Mouse (Mus musculus) right cerebral cortex, adult 18-20 months (tissue): ENCODE measurements at regions not wholly inside any gene's neighbourhood (a gene's known extent, or its start where the extent isn't known, plus 50 kb on each side); places are given as distances from the start of the nearest gene placed in this dataset.
A peak's percentile ranks its signal among the peaks of the same experiment; 100 is the strongest.

Source experiments
- DNase-seq: peaks from one replicate; pipeline ENCODE4 v3.0.0; 2022; ENCODE audit warnings: mixed read lengths

- DNase-seq, result no peak
Measured at GRCm38 (mm10) chr10:98725110-98725509, 189.1 kb upstream of the Atp2b1 start.

GRCm38 (mm10) chr10:98727130-98727529, 187.1 kb upstream of the Atp2b1 start:
- no peak for DNase-seq

GRCm38 (mm10) chr10:98728396-98729030, 185.7 kb upstream of the Atp2b1 start:
- no peak for DNase-seq

- no peak for DNase-seq
Measured at GRCm38 (mm10) chr10:98733950-98734585, 180.1 kb upstream of the Atp2b1 start.

GRCm38 (mm10) chr10:98740507-98741147, 173.6 kb upstream of the Atp2b1 start:
- DNase-seq, result no peak

- no peak for DNase-seq
Measured at GRCm38 (mm10) chr10:98741398-98741797, 172.8 kb upstream of the Atp2b1 start.

- peak; percentile 63 for DNase-seq
Measured at GRCm38 (mm10) chr10:98742822-98743605, 171.2 kb upstream of the Atp2b1 start.

GRCm38 (mm10) chr10:98744246-98744645, 170.0 kb upstream of the Atp2b1 start:
- no peak for DNase-seq

GRCm38 (mm10) chr10:98744662-98745061, 169.5 kb upstream of the Atp2b1 start:
- DNase-seq, result no peak

GRCm38 (mm10) chr10:98745409-98745808, 168.8 kb upstream of the Atp2b1 start:
- no peak for DNase-seq

GRCm38 (mm10) chr10:98745861-98746260, 168.3 kb upstream of the Atp2b1 start:
- no peak for DNase-seq

GRCm38 (mm10) chr10:98748856-98749583, 165.2 kb upstream of the Atp2b1 start:
- no peak for DNase-seq

- DNase-seq, result no peak
Measured at GRCm38 (mm10) chr10:98749584-98749947, 164.6 kb upstream of the Atp2b1 start.

GRCm38 (mm10) chr10:98751376-98752058, 162.7 kb upstream of the Atp2b1 start:
- no peak for DNase-seq

- no peak for DNase-seq
Measured at GRCm38 (mm10) chr10:98761080-98761479, 153.1 kb upstream of the Atp2b1 start.

GRCm38 (mm10) chr10:98765786-98766419, 148.3 kb upstream of the Atp2b1 start:
- DNase-seq, result peak; percentile 30

- DNase-seq, result no peak
Measured at GRCm38 (mm10) chr10:98779783-98780182, 134.4 kb upstream of the Atp2b1 start.

GRCm38 (mm10) chr10:98780938-98781337, 133.3 kb upstream of the Atp2b1 start:
- DNase-seq, result no peak

GRCm38 (mm10) chr10:98781888-98782351, 132.3 kb upstream of the Atp2b1 start:
- DNase-seq, result no peak

GRCm38 (mm10) chr10:98785411-98785810, 128.8 kb upstream of the Atp2b1 start:
- no peak for DNase-seq

GRCm38 (mm10) chr10:98786089-98786488, 128.1 kb upstream of the Atp2b1 start:
- DNase-seq, result no peak
